Mouse (Mus musculus): ENCODE measurements around the gene Kmt2b. TPM values are rescaled to one million over a fixed set of nuclear protein-coding genes. Genes with fewer than 3 reads are reported as not detected.

Kmt2b gene
- polyA plus RNA-seq (2012; rRNA removed) = 55.4 and 66.3 TPM in 2 replicates

GRCm38 (mm10) chr7:30588676-30589434 lies at the start of gene Kmt2b:
Kmt2b (minus strand) TSS chr7:30588726.

GRCm38 (mm10) chr7:30635752-30636151 lies 47.2 kb upstream of the Kmt2b start, which contains the start of gene Etv2:
Etv2 (minus strand) TSS chr7:30635852.

GRCm38 (mm10) chr7:30625530-30626384 lies 37.2 kb upstream of the Kmt2b start, which contains the start of gene Cox6b1:
Cox6b1 (minus strand) TSS chr7:30626151.

GRCm38 (mm10) chr7:30612654-30613402 lies 24.3 kb upstream of the Kmt2b start, which contains the start of gene Upk1a:
Upk1a (minus strand) TSS chr7:30612847.

GRCm38 (mm10) chr7:30598786-30599185 lies 10.3 kb upstream of the Kmt2b start, which contains the start of gene Zbtb32:
Zbtb32 (minus strand) TSS chr7:30598909.

GRCm38 (mm10) chr7:30564970-30565571 lies 23.5 kb downstream of the Kmt2b start, which contains the start of gene Igflr1:
Igflr1 (plus strand) TSS chr7:30565427.

GRCm38 (mm10) chr7:30563117-30563905 lies 25.2 kb downstream of the Kmt2b start, which contains the start of the genes U2af1l4, Gm49396 and Psenen:
U2af1l4 (plus strand) TSS chr7:30563301.
Gm49396 (plus strand) TSS chr7:30563344.
Psenen (minus strand) TSS chr7:30563627.

GRCm38 (mm10) chr7:30559443-30559954 lies 29.0 kb downstream of the Kmt2b start, which contains the start of gene Lin37:
Lin37 (minus strand) TSS chr7:30559838.

GRCm38 (mm10) chr7:30552102-30553020 lies 36.2 kb downstream of the Kmt2b start, which contains the start of the genes Hspb6 and Proser3:
Hspb6 (plus strand) TSS chr7:30552178.
Proser3 (minus strand) TSS chr7:30552299.

GRCm38 (mm10) chr7:30534633-30535577 lies 53.6 kb downstream of the Kmt2b start, which contains the start of gene Arhgap33:
Arhgap33 (minus strand) TSS chr7:30535060.

Other genes with a start within 250 kb of the Kmt2b start
- 7.0 and 10.9 TPM in 2 replicates for gene Lrfn3, start 226.0 kb downstream of the Kmt2b start, polyA plus RNA-seq (2012; rRNA removed)
- gene Tyrobp, start 175.0 kb downstream of the Kmt2b start, polyA plus RNA-seq (2012; rRNA removed) = 17.2 and 25.2 TPM in 2 replicates
- gene Hcst, start 168.9 kb downstream of the Kmt2b start, polyA plus RNA-seq (2012; rRNA removed) = 0.16 and 0.40 TPM in 2 replicates
- 1.8 and 2.1 TPM in 2 replicates for gene Nfkbid, start 167.0 kb downstream of the Kmt2b start, polyA plus RNA-seq (2012; rRNA removed)
- 102 and 109 TPM in 2 replicates for gene Aplp1, start 143.2 kb downstream of the Kmt2b start, polyA plus RNA-seq (2012; rRNA removed)
- 3.6 and 3.9 TPM in 2 replicates for gene Kirrel2, start 131.0 kb downstream of the Kmt2b start, polyA plus RNA-seq (2012; rRNA removed)
- gene Nphs1, start 130.4 kb downstream of the Kmt2b start, polyA plus RNA-seq (2012; rRNA removed) = 3.7 and 4.4 TPM in 2 replicates
- 0.82 and 3.3 TPM in 2 replicates for gene Prodh2, start 95.1 kb downstream of the Kmt2b start, polyA plus RNA-seq (2012; rRNA removed)
- 102 and 119 TPM in 2 replicates for gene Arhgap33, start 53.7 kb downstream of the Kmt2b start, polyA plus RNA-seq (2012; rRNA removed)
- gene Hspb6, start 36.5 kb downstream of the Kmt2b start, polyA plus RNA-seq (2012; rRNA removed) = 6.4 and 6.8 TPM in 2 replicates
- 22.3 and 28.9 TPM in 2 replicates for gene Proser3, start 36.4 kb downstream of the Kmt2b start, polyA plus RNA-seq (2012; rRNA removed)
- 35.8 and 38.5 TPM in 2 replicates for gene Lin37, start 28.9 kb downstream of the Kmt2b start, polyA plus RNA-seq (2012; rRNA removed)
- gene U2af1l4, start 25.4 kb downstream of the Kmt2b start, polyA plus RNA-seq (2012; rRNA removed) = 57.5 and 77.8 TPM in 2 replicates
- 5.6 and 6.0 TPM in 2 replicates for gene Gm49396, start 25.4 kb downstream of the Kmt2b start, polyA plus RNA-seq (2012; rRNA removed)
- 98.4 and 114 TPM in 2 replicates for gene Psenen, start 25.1 kb downstream of the Kmt2b start, polyA plus RNA-seq (2012; rRNA removed)
- 5.5 and 9.1 TPM in 2 replicates for gene Igflr1, start 23.3 kb downstream of the Kmt2b start, polyA plus RNA-seq (2012; rRNA removed)
- gene Zbtb32, start 10.2 kb upstream of the Kmt2b start, polyA plus RNA-seq (2012; rRNA removed) = 0.20 and 0.45 TPM in 2 replicates
- 1.9 and 4.0 TPM in 2 replicates for gene Upk1a, start 24.1 kb upstream of the Kmt2b start, polyA plus RNA-seq (2012; rRNA removed)
- gene Cox6b1, start 37.4 kb upstream of the Kmt2b start, polyA plus RNA-seq (2012; rRNA removed) = 789 and 842 TPM in 2 replicates
- 0.07 and 0.18 TPM in 2 replicates for gene Etv2, start 47.1 kb upstream of the Kmt2b start, polyA plus RNA-seq (2012; rRNA removed)
- gene Rbm42, start 61.6 kb upstream of the Kmt2b start, polyA plus RNA-seq (2012; rRNA removed) = 68.3 and 129 TPM in 2 replicates
- 50.6 and 72.4 TPM in 2 replicates for gene Haus5, start 76.3 kb upstream of the Kmt2b start, polyA plus RNA-seq (2012; rRNA removed)
- not detected in 2 replicates for gene Pmis2, start 82.9 kb upstream of the Kmt2b start, polyA plus RNA-seq (2012; rRNA removed)
- not detected in 2 replicates for gene 2200002J24Rik, start 110.2 kb upstream of the Kmt2b start, polyA plus RNA-seq (2012; rRNA removed)
- gene Atp4a, start 123.5 kb upstream of the Kmt2b start, polyA plus RNA-seq (2012; rRNA removed) = 0.70 and 1.3 TPM in 2 replicates
- 66.3 and 120 TPM in 2 replicates for gene Tmem147, start 140.8 kb upstream of the Kmt2b start, polyA plus RNA-seq (2012; rRNA removed)
- 0.16 TPM in 1 of 2 replicates, not detected in the other for gene Gapdhs, start 155.0 kb upstream of the Kmt2b start, polyA plus RNA-seq (2012; rRNA removed)
- gene Sbsn, start 162.7 kb upstream of the Kmt2b start, polyA plus RNA-seq (2012; rRNA removed) = 5.4 and 6.3 TPM in 2 replicates
- gene Dmkn, start 175.0 kb upstream of the Kmt2b start, polyA plus RNA-seq (2012; rRNA removed) = 0.06 and 0.15 TPM in 2 replicates
- not detected in 2 replicates for gene Krtdap, start 199.2 kb upstream of the Kmt2b start, polyA plus RNA-seq (2012; rRNA removed)
- 0.05 and 0.21 TPM in 2 replicates for gene Ffar2, start 235.0 kb upstream of the Kmt2b start, polyA plus RNA-seq (2012; rRNA removed)

All from central nervous system, embryonic 11.5 days (tissue).